Mouse (Mus musculus) kidney, adult 2 months (tissue): Measurements from ENCODE around the gene Fam189b.

Experiments
- CTCF ChIP-seq: fragments of 200-500 bp; conservative IDR thresholded peaks from 2 replicates; pipeline ENCODE4 v1.5.1; 2011; ENCODE audit warnings: low read depth, mild to moderate bottlenecking, control low read depth, low read length, moderate library complexity, mixed read lengths; ENCODE audit not compliant: insufficient read depth, insufficient read length
- POLR2A ChIP-seq: fragments of 200-500 bp; IDR thresholded peaks from one replicate; pipeline ENCODE4 v1.6.1; 2011; ENCODE audit warnings: low read depth, low read length, control low read depth

GRCm38 (mm10) chr3:89215853-89216252 lies 32.9 kb downstream of the Fam189b start:
- peak; percentile 92 for TF ChIP-seq CTCF
- no peak for TF ChIP-seq POLR2A
